Mouse (Mus musculus): ENCODE results near the gene Smpd3. TPM values are rescaled to one million over a fixed set of nuclear protein-coding genes. Genes with fewer than 3 reads are reported as not detected.

Gene Smpd3
- total and polyA plus RNA-seq, 2 experiments = 0.71 to 1.8 TPM

DNA sequence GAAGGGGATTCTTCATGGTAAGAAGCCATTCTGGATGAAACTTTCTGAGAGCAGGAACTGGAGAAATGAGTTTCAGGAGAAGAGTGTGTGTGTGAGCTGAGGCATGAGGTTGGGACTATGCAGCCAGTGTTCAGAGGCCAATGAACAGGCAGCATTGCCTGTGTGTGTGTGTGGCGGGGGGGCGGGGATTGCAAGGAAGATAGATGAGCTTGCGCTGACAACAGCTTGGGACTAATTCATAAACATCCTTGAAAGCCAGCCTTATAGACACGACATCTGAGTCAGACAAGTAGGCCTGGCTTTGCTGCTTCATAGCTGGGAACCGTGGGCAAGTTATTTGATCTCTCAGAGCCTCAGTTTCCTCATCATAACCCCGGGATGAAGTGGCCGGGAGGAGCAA is 31.3 kb upstream of the Smpd3 start:
- Histone ChIP-seq H3K27me3 (ENCODE audit: control insufficient read depth, insufficient read depth, low read length) (no peaks in the 10 kb centered on the region), H3K36me3 (ENCODE audit: control insufficient read depth, insufficient read depth, low read length) (no peaks in the 10 kb centered on the region), H3K9ac (ENCODE audit: low read depth, low read length) (no peak overlapping the region), H3K27ac (replicated peaks; ENCODE audit: insufficient read depth, low read depth, low read length) (no peak overlapping the region), H3K4me3 (ENCODE audit: insufficient read depth, low read depth, low read length) (no peak overlapping the region), H3K4me1 (ENCODE audit: control insufficient read depth, insufficient read depth, low read length) (no peaks in the 10 kb centered on the region), H3K79me2 (ENCODE audit: control insufficient read depth, insufficient read depth, low read length) (no peaks in the 10 kb centered on the region)
- TF ChIP-seq POLR2A (IDR thresholded peaks at IDR 0.05; ENCODE audit: extremely low read depth, insufficient read depth, low read length) (no peak), CTCF (IDR thresholded peaks at IDR 0.05; ENCODE audit: low read depth, low read length) (no peak)
- WGBS = 84% methylated on average over 7 of the region's 7 CpGs
- no peak for DNase-seq (ENCODE audit: extremely low read depth, low read depth, low spot score)

- no peak overlapping the region for H3K4me3 ChIP-seq (ENCODE audit: insufficient read depth, low read depth, low read length)
- H3K9ac ChIP-seq (ENCODE audit: low read depth, low read length) = no peak overlapping the region
- TF ChIP-seq POLR2A (IDR thresholded peaks at IDR 0.05; ENCODE audit: extremely low read depth, insufficient read depth, low read length) = no peak
- peak; percentile 8; the same call in 1 of the 2 replicates for TF ChIP-seq CTCF (IDR thresholded peaks at IDR 0.05; ENCODE audit: low read depth, low read length)
- no peaks in the 10 kb centered on the region for H3K27me3 ChIP-seq (ENCODE audit: control insufficient read depth, insufficient read depth, low read length)
- H3K79me2 ChIP-seq (ENCODE audit: control insufficient read depth, insufficient read depth, low read length) = no peaks in the 10 kb centered on the region
- no peak overlapping the region for H3K27ac ChIP-seq (replicated peaks; ENCODE audit: insufficient read depth, low read depth, low read length)
- DNase-seq (ENCODE audit: extremely low read depth, low read depth, low spot score) = no peak
- H3K4me1 ChIP-seq (ENCODE audit: control insufficient read depth, insufficient read depth, low read length) = no peaks in the 10 kb centered on the region
- 66% methylated on average over 3 of the region's 3 CpGs for WGBS
- no peaks in the 10 kb centered on the region for H3K36me3 ChIP-seq (ENCODE audit: control insufficient read depth, insufficient read depth, low read length)
Measured at GRCm38 (mm10) chr8:106368501-106368900, 30.7 kb upstream of the Smpd3 start.

GRCm38 (mm10) chr8:106364837-106365236 is 27.0 kb upstream of the Smpd3 start:
- no peaks in the 10 kb centered on the region for H3K79me2 ChIP-seq (ENCODE audit: control insufficient read depth, insufficient read depth, low read length)
- no peak for DNase-seq (ENCODE audit: extremely low read depth, low read depth, low spot score)
- H3K4me3 ChIP-seq (ENCODE audit: insufficient read depth, low read depth, low read length) = no peak overlapping the region
- 78% methylated on average over 5 of the region's 5 CpGs for WGBS
- H3K27me3 ChIP-seq (ENCODE audit: control insufficient read depth, insufficient read depth, low read length) = no peaks in the 10 kb centered on the region
- H3K4me1 ChIP-seq (ENCODE audit: control insufficient read depth, insufficient read depth, low read length) = no peaks in the 10 kb centered on the region
- no peak overlapping the region for H3K27ac ChIP-seq (replicated peaks; ENCODE audit: insufficient read depth, low read depth, low read length)
- no peak overlapping the region for H3K9ac ChIP-seq (ENCODE audit: low read depth, low read length)
- TF ChIP-seq CTCF (IDR thresholded peaks at IDR 0.05; ENCODE audit: low read depth, low read length) (no peak), POLR2A (IDR thresholded peaks at IDR 0.05; ENCODE audit: extremely low read depth, insufficient read depth, low read length) (no peak)
- H3K36me3 ChIP-seq (ENCODE audit: control insufficient read depth, insufficient read depth, low read length) = no peaks in the 10 kb centered on the region

DNA sequence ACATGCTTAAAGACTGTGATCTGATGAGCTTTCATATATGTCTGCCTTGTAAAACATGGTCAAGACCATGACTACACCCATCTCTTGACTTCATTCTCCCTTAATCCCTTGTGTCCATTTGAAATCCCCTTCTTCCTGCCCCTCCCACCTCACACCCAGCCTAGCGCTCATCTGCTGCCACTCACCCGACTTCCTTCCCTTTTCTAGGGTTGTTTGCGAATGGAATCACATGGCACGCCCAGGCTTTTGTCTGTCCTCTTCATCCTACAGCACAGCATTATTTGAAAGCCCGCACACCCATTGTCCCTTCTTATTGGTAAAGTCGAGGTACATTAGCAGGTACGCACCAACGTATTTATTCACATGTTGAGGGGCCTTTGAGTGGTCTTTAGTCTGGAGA is 26.5 kb upstream of the Smpd3 start:
- TF ChIP-seq POLR2A (IDR thresholded peaks at IDR 0.05; ENCODE audit: extremely low read depth, insufficient read depth, low read length) = no peak
- no peak for TF ChIP-seq CTCF (IDR thresholded peaks at IDR 0.05; ENCODE audit: low read depth, low read length)
- Histone ChIP-seq H3K27ac (replicated peaks; ENCODE audit: insufficient read depth, low read depth, low read length) (no peak overlapping the region), H3K27me3 (ENCODE audit: control insufficient read depth, insufficient read depth, low read length) (no peaks in the 10 kb centered on the region), H3K4me1 (ENCODE audit: control insufficient read depth, insufficient read depth, low read length) (no peaks in the 10 kb centered on the region), H3K36me3 (ENCODE audit: control insufficient read depth, insufficient read depth, low read length) (no peaks in the 10 kb centered on the region), H3K4me3 (ENCODE audit: insufficient read depth, low read depth, low read length) (no peak overlapping the region), H3K9ac (ENCODE audit: low read depth, low read length) (no peak overlapping the region), H3K79me2 (ENCODE audit: control insufficient read depth, insufficient read depth, low read length) (no peaks in the 10 kb centered on the region)
- no peak for DNase-seq (ENCODE audit: extremely low read depth, low read depth, low spot score)
- 65% methylated on average over 8 of the region's 8 CpGs for WGBS

GRCm38 (mm10) chr8:106363321-106363720 is 25.5 kb upstream of the Smpd3 start:
- DNase-seq (ENCODE audit: extremely low read depth, low read depth, low spot score) = no peak
- H3K4me1 ChIP-seq (ENCODE audit: control insufficient read depth, insufficient read depth, low read length) = no peaks in the 10 kb centered on the region
- no peaks in the 10 kb centered on the region for H3K36me3 ChIP-seq (ENCODE audit: control insufficient read depth, insufficient read depth, low read length)
- no peaks in the 10 kb centered on the region for H3K27me3 ChIP-seq (ENCODE audit: control insufficient read depth, insufficient read depth, low read length)
- no peak overlapping the region for H3K27ac ChIP-seq (replicated peaks; ENCODE audit: insufficient read depth, low read depth, low read length)
- TF ChIP-seq CTCF (IDR thresholded peaks at IDR 0.05; ENCODE audit: low read depth, low read length) (no peak), POLR2A (IDR thresholded peaks at IDR 0.05; ENCODE audit: extremely low read depth, insufficient read depth, low read length) (no peak)
- H3K4me3 ChIP-seq (ENCODE audit: insufficient read depth, low read depth, low read length) = no peak overlapping the region
- no peak overlapping the region for H3K9ac ChIP-seq (ENCODE audit: low read depth, low read length)
- 71% methylated on average over 8 of the region's 8 CpGs for WGBS
- no peaks in the 10 kb centered on the region for H3K79me2 ChIP-seq (ENCODE audit: control insufficient read depth, insufficient read depth, low read length)

- no peaks in the 10 kb centered on the region for H3K27me3 ChIP-seq (ENCODE audit: control insufficient read depth, insufficient read depth, low read length)
- H3K27ac ChIP-seq (replicated peaks; ENCODE audit: insufficient read depth, low read depth, low read length) = no peak overlapping the region
- no peak for TF ChIP-seq CTCF (IDR thresholded peaks at IDR 0.05; ENCODE audit: low read depth, low read length)
- no peak for TF ChIP-seq POLR2A (IDR thresholded peaks at IDR 0.05; ENCODE audit: extremely low read depth, insufficient read depth, low read length)
- no peaks in the 10 kb centered on the region for H3K79me2 ChIP-seq (ENCODE audit: control insufficient read depth, insufficient read depth, low read length)
- DNase-seq (ENCODE audit: extremely low read depth, low read depth, low spot score) = no peak
- H3K4me1 ChIP-seq (ENCODE audit: control insufficient read depth, insufficient read depth, low read length) = no peaks in the 10 kb centered on the region
- WGBS = 72% methylated on average over 4 of the region's 4 CpGs
- no peaks in the 10 kb centered on the region for H3K36me3 ChIP-seq (ENCODE audit: control insufficient read depth, insufficient read depth, low read length)
- no peak overlapping the region for H3K4me3 ChIP-seq (ENCODE audit: insufficient read depth, low read depth, low read length)
- no peak overlapping the region for H3K9ac ChIP-seq (ENCODE audit: low read depth, low read length)
Measured at GRCm38 (mm10) chr8:106359650-106360338, 22.0 kb upstream of the Smpd3 start.

All from liver, adult 2 months (tissue).